Mouse (Mus musculus): ENCODE measurements around the gene Gja5.

The Gja5 gene

GRCm38 (mm10) chr3:97104696-97105430 lies 200.4 kb downstream of the Gja5 start:
- H3K9me3 ChIP-seq (ENCODE audit: low read length) = peaks cover 61% of the 10 kb centered on the region
- no peaks in the 10 kb centered on the region for H3K27me3 ChIP-seq (ENCODE audit: insufficient read depth, low read length)
- no peaks in the 10 kb centered on the region for H3K36me3 ChIP-seq (ENCODE audit: insufficient read depth, low read length)
- H3K4me1 ChIP-seq (replicated peaks; ENCODE audit: low read depth, low read length) = no peaks in the 10 kb centered on the region
- TF ChIP-seq CTCF (conservative IDR thresholded peaks at IDR 0.05; ENCODE audit: low read length) (no peak), NANOG (IDR thresholded peaks at IDR 0.05; ENCODE audit: borderline replicate concordance, low read length) (no peak), POU5F1 (IDR thresholded peaks at IDR 0.05; ENCODE audit: borderline replicate concordance, low read length) (no peak)
- H3K4me3 ChIP-seq (replicated peaks; ENCODE audit: low read length) = no peak overlapping the region

DNA sequence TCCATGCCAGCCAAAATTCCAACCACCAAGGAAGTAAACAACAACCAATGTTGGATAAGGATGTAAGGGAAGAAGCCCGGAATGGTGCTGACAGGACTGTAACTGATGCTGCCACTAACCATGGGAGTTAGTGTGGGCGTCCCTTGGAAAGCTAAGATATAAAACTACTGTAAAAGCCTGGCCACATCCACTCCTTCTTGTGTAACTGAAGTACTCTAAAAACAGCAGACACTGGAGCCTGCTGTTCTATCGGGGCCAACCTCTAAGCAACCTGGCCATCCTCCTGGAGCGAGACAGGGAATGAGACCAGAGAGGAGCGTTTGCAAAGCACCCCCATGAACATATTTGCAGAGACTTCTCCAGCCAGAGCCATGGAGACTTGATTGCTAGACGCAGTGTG lies 213.0 kb downstream of the Gja5 start:
- Histone ChIP-seq H3K9me3 (ENCODE audit: low read length) (peaks cover 7% of the 10 kb centered on the region), H3K27me3 (ENCODE audit: insufficient read depth, low read length) (no peaks in the 10 kb centered on the region), H3K4me3 (replicated peaks; ENCODE audit: low read length) (no peak overlapping the region), H3K4me1 (replicated peaks; ENCODE audit: low read depth, low read length) (peaks cover 7% of the 10 kb centered on the region), H3K36me3 (ENCODE audit: insufficient read depth, low read length) (no peaks in the 10 kb centered on the region)
- TF ChIP-seq CTCF (conservative IDR thresholded peaks at IDR 0.05; ENCODE audit: low read length) = no peak
- TF ChIP-seq NANOG (IDR thresholded peaks at IDR 0.05; ENCODE audit: borderline replicate concordance, low read length) = no peak
- no peak for TF ChIP-seq POU5F1 (IDR thresholded peaks at IDR 0.05; ENCODE audit: borderline replicate concordance, low read length)

DNA sequence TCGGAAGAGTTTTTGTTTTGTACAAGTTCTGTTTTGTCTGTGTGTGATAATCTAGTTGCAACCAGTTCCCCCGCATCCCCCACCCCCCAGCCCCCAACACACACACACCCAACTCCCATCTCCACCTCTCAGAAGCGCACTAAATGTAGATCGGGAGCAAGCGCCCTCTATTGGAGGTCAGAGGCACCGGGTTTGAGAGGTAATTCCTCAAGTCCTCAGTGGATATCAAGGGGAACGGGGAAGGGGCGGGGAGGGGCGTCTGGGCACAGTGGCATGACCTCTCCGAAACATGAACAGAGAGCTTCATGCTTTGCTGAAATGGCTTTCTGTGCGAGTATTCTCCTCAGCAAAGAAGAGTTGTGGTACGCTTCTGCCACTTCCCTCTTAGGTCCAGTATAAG lies 213.8 kb downstream of the Gja5 start:
- H3K36me3 ChIP-seq (ENCODE audit: insufficient read depth, low read length) = no peaks in the 10 kb centered on the region
- H3K9me3 ChIP-seq (ENCODE audit: low read length) = peaks cover 7% of the 10 kb centered on the region
- peak; percentile 24 for TF ChIP-seq CTCF (conservative IDR thresholded peaks at IDR 0.05; ENCODE audit: low read length)
- no peak for TF ChIP-seq POU5F1 (IDR thresholded peaks at IDR 0.05; ENCODE audit: borderline replicate concordance, low read length)
- no peak for TF ChIP-seq NANOG (IDR thresholded peaks at IDR 0.05; ENCODE audit: borderline replicate concordance, low read length)
- H3K4me1 ChIP-seq (replicated peaks; ENCODE audit: low read depth, low read length) = peaks cover 12% of the 10 kb centered on the region
- H3K27me3 ChIP-seq (ENCODE audit: insufficient read depth, low read length) = no peaks in the 10 kb centered on the region
- H3K4me3 ChIP-seq (replicated peaks; ENCODE audit: low read length) = no peak overlapping the region

- Histone ChIP-seq H3K27me3 (ENCODE audit: insufficient read depth, low read length) (no peaks in the 10 kb centered on the region), H3K36me3 (ENCODE audit: insufficient read depth, low read length) (no peaks in the 10 kb centered on the region), H3K4me3 (replicated peaks; ENCODE audit: low read length) (peak overlapping the region; percentile 32; the same call in 1 of the 2 replicates), H3K4me1 (replicated peaks; ENCODE audit: low read depth, low read length) (peaks cover 42% of the 10 kb centered on the region), H3K9me3 (ENCODE audit: low read length) (peaks cover 7% of the 10 kb centered on the region)
- TF ChIP-seq NANOG (IDR thresholded peaks at IDR 0.05; ENCODE audit: borderline replicate concordance, low read length) (no peak), POU5F1 (IDR thresholded peaks at IDR 0.05; ENCODE audit: borderline replicate concordance, low read length) (no peak), CTCF (conservative IDR thresholded peaks at IDR 0.05; ENCODE audit: low read length) (no peak)
These were observed 219.7 kb downstream of the Gja5 start for GRCm38 (mm10) chr3:97124193-97124592.
